Mouse (Mus musculus): Measurements from ENCODE around the gene Camk1g.

The Camk1g gene

DNA sequence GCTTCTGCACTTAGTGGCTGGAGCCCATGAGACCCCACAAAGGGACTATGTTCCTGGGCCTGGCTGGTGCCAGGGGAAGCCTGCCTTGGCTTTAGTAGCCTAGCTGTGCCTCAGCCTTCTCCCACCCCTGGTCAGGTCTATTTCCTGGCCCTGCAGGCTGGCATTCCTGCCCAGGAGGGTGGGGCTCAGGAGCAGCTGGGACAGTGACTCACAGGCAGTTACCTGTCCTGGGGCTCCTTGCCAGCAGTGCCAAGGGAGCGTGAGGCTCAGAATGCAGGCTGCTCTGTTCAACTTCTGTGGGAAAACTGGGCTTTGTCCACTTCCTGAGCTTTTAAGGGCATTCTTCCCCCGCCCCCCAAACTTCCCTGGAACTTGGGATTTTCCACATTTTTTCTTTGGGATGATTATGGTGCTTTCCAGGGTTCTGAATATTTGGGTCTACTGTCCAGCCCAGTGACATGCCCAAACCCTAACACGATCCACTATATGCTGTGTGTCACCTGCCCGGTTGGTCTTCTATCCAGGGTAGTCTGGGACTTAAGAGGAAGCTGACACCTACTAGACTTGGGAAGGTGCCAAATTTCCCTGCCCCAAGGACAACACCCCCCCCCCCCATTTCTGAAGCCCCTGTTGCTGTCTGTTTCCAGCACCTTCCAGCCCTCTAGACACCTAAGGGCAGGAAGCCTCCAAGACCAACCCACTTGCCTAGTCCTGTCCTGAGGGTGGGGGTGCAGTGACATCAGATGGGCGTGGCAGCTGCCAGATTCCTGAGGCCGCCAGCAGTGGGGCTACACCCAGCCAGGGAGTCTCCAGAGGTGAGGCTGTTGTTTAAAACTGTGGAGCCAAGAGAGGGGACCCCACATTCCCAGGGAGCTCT is 68.6 kb downstream of the Camk1g start:
- peak; percentile 61 for DNase-seq (ENCODE audit: low spot score)

- DNase-seq (ENCODE audit: low spot score) = peak; percentile 26
Measured at GRCm38 (mm10) chr1:193299995-193300394, 70.1 kb downstream of the Camk1g start.

GRCm38 (mm10) chr1:193298141-193298765 is 71.8 kb downstream of the Camk1g start:
- no peak for DNase-seq (ENCODE audit: low spot score)

All from urinary bladder, postnatal 25 days (tissue).